Mouse (Mus musculus) liver, embryonic 14.5 days (tissue): ENCODE results near the gene Casc3.

Experiments used
- CTCF ChIP-seq: IDR thresholded peaks from 2 replicates; pipeline ENCODE4 v1.5.1; 2016; ENCODE audit warnings: antibody characterized with exemption, low read depth, control low read depth
- EP300 ChIP-seq: IDR thresholded peaks from 2 replicates; pipeline ENCODE4 v1.6.1; 2016; ENCODE audit warnings: antibody characterized with exemption, low read depth

DNA sequence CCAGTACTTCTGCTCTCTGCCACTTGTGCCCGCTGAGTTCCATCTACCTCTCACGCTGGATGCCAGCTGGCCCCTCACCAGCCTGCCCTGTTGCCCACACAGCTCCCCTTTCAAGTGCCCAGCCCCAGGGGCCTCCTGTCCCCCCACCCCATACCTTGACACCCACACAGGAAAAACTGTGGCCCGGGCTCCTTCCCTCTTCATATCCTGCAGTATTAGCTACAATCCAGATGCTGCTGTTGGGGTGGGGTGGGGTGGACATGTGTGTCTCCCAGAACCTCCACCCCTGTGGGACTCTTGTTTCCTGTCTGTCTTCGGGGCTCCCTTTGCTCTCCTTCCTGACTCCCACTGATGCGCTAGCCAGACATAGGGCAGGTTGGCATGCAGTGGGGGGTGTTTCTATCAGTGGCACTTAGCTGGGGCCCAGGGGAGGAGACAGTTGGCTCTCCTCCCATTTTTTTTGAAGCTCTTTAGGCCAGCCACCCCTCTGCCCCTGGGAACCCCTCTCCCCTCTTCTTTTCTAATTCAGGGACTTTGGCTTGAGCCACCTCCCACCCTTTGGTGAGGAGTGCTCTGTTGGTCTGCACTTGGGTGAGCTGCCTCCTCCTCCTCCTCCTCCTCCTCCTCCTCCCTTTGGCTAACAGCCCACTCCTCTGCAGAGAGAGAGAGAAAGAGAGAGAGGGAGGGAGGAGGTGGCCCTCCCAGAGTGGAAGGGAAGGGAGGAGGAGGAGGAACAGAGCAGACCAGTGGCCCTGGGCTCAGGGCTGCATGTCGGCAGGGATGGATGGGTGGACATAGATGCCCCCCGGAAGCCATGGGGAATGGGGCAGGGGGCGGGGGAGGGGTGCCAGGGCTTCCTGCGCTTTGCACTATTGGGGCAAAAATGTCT, 39.0 kb upstream of the Casc3 start:
- TF ChIP-seq CTCF (no peak), EP300 (no peak)
